Mouse (Mus musculus) adrenal gland, adult (tissue): ENCODE measurements at regions not wholly inside any gene's neighbourhood (a gene's known extent, or its start where the extent isn't known, plus 50 kb on each side); places are given as distances from the start of the nearest gene placed in this dataset.
A peak's percentile ranks its signal among the peaks of the same experiment; 100 is the strongest.

ENCODE experiments used
- DNase-seq, 2 experiments: peaks; one replicate each; pipeline ENCODE4 v3.0.0; 2022 to 2023; ENCODE audit warnings: low spot score in 1 of 2; ENCODE audit not compliant: inconsistent age in 2 of 2

DNA sequence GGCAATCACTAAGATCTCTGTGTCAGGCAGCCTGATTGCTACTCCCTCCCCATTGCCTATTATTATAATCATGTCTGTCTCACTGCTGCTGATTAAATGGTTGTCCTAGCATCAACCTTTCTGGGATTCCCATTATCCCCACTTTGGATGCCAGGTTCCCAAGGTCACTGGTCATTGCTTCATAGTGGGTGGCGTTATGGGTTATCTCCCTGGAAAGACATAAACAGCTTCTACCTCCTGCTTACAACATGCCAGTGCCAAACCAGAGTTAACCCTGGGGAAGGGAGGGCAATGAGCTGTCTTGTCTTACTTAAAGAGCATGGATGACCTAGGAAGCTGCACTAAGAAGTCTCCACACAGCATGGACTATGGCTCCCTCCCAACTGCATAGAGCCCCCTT is 136.9 kb downstream of the Uaca start:
- peak in 1 of 2 experiments; percentile 39 for DNase-seq

DNA sequence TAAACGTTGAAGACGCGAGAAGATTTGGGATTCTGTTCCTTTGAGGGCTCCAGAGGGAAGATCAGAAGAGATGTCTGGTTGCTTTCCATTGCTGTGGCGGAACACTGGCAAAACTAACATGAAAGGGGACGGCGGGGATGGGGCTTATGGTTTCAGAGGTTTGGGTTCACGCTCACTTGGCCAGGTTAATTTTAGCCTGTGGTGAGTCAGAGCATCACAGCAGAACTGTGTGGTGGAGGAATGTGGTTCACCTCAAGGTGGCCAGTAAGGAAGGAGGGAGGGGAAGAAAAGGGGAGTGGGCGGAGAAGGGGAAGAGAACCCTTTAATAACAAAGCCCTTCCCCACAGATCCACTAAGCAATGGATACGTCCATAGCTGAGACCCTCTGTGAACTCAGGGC is 142.6 kb downstream of the Uaca start:
- DNase-seq = no peak

DNA sequence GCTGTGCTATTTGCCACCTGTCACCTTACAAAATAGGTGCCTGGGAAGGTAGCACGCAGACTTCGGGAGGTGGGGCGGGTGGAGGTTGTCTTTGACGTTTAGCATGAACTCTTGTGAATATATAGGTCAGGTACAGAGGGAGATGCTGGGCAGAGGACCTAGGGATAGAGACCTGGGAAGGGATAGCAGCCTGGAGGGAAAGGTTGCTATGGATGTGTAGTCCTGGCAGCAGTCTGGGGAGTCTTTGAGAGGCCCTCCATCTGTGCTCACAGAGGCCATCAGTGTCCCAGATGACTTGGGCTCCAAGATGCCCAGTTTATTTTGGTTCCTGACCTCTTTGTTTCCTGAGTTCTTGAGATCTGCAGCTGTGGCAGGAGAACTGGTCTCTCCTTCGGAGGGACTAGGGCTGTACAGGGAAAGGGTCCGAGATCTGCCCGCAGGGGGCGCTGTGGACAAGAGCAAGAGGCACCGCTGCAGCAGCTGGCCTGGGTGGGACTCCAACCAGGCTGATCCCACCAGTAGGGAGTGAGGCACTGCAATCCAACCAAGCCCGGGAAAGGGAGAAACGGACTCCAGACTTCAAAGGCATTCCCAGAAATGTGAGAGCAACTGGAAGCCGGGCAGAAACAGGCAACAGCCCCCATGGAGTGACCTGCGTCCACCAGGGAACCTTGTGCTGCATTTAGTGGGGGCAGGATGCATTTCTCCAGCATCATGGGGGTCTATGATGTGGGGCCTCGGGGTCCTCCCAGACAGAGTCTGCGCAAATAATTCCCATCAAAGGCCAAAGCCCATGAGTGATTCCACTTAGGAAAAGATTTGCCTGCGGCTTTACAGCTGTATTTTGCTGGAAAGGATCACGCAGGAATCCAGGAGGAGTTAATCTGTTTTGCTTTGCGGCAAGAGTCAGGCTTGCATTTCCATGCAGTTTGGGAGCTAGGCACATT is 145.8 kb downstream of the Uaca start:
- peak; percentile 68 to 90 for DNase-seq

DNA sequence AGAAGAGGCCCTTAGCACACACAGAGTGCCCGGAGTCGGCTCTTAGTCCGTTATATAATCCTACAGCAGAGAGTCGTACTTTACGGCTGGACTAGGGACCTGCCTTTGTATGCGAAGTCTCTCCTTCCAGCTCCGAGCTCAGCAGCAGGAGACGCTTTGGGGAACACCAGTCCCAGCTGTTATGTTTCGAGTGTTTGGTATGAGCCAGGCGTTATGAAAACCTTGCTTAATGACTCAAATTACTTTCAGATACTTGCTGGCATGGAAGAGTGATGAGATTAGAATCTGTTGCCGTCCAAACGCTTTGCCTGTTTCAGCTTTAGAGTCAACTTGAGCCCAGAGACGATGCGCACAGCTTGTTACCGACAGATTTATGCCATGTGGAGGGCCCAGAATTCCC is 153.0 kb downstream of the Uaca start:
- no peak for DNase-seq

DNA sequence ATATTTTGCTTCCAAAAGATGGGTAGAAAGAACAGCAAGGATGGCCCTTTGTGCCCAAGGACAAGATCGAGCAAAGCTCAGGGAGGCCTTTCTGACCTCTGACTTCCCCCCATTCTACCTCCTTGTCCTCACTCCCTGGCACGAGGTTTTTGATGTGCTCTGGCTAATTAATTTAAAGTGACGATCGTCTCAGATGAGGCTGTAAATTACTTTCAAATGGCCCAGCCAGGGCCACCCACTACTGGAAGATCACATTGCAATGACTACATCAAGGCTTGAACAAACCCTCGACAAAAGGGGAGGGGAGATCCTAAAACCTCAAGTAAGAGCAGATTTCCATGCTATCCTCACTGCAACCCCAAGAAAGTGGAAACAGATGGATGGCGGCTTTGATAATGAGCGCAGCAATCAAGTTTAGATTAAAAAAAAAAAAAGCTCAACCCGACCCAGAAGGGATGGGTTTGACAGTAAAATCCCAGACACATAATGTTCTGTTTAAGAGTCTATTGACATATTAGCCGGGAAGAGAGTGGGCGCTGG is 154.3 kb downstream of the Uaca start:
- no peak for DNase-seq

DNA sequence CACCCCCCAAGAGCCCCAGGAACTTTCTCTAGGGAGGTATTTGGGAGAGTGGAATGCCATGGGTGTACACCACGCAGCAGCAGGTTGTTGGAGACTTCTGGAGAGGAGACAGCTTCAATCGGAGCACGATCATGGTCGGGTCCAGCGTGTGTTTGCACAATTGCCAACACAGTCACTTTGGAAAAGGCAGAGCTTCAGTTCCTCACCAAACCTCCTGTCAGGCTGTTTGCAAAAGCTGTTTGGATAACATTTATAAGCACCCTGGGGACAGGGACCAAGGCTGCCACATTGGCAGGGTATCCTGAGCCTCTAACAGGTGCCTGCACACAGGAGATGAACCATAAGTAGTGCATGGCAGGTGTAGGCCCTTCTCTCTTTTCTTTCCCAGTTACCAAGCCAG is 155.8 kb downstream of the Uaca start:
- DNase-seq = no peak

DNA sequence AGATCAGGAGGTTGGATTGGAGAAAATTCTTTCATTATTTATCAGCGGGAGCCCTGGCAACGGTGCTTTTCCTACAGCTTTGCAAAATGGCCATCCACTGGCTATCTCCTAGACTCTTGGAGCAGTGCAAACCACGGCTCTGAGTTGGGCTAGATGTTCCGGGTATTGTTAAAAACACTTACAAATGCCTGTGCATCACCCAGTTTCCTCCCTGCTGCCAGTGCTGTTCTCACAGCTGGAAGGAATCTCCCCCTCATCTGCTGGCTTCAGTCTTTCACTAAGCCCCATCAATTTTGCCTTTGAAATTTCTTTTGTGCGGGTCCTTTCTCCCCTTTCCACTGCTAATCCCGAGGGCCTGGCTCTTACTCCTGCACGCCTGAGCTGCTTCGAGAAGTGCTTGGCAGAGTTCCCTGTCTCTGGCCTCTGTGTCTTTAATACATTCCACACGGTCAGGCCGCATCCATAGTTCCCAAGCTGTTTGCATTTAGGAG is 156.8 kb downstream of the Uaca start:
- no peak for DNase-seq

DNA sequence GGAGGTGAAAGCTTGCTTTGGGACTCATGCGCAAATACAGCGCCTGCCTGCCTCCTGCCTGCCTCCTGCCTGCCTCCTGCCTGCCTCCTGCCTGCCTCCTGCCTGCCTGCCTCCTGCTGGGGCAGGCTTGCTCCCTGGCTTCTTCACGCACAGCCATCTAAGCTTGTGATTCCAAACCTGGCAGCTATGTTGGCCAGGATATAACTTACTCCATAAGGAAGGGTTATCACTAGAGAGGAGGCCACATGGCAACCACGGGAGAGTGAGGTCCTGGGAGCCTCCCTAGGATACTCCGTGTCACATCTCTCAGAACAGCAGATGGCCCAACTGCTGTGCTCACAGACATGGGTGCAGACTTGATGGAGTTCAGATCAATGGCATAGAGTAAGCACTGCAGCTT is 163.1 kb downstream of the Uaca start:
- DNase-seq = no peak

DNA sequence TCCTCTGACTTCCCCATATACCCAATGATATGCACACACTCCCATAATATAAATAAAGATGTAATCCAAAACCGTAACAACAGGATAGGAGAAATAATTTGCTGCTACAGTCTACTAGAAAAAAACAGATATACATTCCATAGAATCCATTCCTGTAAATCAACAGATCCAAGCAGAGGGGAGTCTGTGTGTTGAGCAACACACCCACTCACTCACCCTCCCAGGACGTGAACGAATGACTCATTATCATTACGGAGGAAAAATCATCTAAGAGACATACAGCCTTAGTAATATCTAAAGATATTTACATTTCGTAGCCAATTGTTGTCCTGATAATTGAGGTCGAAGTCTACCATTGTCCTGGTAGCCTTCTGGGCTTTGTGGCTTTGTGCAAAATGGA is 165.2 kb downstream of the Uaca start:
- no peak for DNase-seq

DNA sequence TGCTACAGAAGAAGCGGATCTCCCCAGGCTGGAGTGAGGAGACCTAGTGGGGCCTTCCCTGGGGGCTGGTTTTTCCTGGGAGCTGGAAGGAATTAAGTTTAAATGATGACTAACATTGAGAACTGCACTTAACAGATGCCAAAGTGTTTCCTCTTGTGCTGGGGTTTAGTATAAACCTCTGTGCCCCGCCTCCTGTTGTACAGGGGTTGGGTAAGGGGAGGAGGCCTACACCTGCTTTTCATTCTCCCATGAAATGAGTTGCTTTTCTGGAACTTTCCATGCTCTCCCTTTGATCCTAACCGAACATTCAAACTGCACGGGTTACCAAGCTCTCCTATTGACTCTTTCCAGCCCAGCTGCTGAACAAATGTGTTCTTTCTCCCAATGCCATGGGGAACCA is 167.7 kb downstream of the Uaca start:
- no peak for DNase-seq

DNA sequence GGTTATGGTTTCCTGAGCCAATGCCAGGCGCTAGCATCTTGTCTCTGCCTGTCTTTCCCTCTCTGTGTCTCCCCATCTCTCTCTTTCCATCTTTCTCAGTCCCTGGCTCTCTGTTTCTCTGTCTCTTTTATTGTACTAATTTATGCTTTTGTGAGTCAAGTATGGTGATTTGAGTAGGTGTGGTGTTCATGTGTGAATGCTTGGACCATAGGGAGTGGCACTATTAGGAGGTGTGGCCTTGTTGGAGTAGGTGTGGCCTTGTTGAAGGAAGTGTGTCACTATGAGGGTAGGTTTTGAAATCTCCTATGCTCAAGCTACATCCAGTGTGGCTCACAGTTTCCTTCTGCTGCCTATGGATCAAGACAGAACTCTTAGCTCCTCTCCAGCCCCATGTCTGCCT is 171.3 kb downstream of the Uaca start:
- no peak for DNase-seq

DNA sequence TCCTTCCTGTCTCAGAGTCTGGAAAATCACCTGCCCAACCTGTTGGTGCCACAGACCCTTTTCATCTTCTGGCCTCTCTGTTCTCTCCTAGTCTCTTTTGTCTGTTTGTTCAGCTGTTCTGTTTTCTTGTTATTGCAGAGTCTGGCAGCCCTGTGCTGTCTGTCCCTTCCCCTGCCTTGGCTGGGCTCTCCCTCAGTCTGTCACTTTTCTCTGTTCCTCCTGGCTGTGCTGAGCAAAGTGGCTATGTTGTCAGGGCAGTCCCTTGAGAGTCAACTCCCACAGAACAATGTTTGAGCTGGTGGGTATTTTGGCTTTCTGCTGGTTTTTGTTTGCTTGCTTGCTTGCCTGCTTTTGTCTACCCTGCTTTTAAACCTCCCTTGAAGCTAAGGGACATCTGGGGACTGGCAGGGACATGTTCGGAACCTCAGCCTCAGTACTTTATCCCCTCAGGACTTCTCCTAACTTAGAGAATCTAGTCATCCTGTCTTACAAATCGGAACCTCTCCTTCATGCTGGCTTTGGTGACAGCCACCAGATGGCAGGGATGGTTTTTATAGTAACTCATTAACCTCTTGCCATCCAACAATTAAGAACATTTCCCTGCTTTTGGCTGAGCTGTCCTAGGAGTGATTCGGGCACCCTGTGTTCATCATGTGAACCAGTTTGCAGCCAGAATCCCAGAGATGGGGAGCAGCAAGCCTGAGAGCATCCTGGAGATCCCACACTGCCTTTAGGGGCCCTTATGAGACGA is 174.1 kb downstream of the Uaca start:
- no peak for DNase-seq

DNA sequence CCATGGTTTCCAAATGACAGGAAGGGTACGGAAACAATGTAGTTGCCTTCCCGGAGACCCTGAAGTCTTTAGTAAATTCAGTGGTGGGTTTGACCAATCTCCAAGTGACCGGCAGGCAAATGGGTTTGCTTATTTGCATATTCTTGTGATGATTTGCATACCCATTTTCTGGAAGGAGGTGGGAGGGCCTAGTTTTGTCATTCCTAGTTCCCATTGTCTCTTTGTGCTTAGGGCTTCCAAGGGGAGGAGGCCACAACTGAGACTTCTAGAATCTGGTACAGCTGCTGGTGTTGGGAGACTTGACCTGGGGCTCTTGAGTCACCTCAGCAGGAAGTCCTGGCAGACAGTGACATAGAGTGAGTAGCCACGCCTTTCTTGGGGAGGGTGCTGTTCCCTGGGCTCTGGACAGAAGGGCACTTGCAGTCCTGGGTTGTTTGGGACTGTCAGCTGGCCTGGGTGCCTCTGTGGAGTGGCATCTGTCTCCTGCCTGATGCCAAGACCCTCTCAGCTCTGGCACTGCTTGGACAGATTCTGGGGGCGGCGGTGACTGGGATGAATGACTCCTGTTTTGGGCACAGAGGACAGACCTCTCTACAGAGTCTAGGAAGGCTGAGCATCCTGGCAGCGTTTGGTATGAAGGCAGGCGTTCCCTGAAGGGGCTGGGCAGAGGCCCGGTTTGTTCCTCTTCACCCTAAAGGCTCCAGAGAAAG is 178.0 kb downstream of the Uaca start:
- no peak for DNase-seq

DNA sequence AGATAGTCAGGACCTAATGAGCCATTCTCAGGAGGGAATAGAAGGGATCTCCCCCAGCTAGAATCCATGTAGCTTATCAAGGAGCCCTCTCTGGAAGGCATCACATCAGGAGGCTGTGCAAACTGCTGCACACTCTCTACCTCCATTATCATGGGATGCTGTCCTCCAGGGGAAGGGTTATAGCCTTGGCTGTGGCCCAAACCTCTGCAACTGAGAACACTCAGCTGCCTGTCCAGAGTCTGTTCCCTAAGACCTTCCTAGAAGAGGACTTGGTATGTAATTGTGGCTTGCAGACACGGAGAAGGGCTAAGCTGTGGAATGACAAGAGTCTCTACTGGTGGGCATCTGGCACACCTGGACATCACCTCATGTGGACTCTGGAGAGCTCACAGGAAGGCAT is 180.2 kb downstream of the Uaca start:
- no peak for DNase-seq

DNA sequence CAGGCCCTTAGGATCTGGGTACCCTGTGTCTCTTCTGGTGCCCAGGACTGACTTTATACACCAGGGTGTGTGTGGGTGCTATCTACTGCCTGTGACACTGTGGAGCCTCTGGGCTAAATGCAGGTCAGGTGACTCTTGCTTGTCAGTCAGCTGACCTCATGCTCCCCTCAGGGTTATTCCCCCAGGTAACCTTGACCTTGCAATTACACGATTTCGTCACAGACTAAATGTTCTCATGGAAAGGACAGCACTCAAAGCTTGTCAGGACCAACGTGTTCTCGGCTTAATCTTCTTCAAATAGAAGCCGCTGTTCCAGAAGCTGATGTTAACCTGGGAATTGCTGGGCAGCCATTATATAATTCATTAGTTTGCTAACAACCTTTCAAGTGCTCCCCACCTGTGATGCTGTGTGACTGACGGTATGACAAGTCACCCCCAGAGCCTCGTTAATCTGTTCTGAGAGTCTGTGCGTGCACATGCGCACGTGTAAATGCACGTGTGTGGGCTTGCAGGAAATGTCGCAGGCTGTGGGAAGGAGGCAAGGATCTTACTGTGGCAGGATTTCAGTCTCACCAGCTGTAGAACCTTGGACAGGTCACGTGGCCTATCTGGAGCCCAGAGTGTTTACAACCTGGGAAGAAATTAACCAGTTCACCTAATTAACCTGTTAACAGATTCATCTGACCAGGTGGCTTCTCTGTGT is 188.2 kb downstream of the Uaca start:
- DNase-seq = peak; percentile 80 to 82

DNA sequence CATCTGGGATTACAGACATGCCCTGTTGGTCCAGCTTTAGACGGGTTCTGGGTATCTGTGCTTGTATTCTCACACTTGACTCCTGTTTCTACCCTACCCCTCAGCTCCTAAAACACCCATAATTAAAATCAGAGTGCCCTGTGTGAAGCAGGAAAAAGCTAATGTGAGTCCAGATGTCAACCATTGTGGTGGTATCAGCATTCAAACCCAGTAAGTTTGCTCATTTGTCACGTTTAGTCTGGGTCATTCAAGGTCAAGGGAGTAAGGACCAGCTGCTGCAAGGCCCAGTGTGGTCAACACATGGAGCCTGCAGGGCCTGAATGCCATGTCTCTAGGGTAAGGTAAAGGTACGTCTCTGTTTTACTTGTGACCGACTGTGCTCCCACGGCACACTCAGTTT is 188.9 kb downstream of the Uaca start:
- no peak for DNase-seq

DNA sequence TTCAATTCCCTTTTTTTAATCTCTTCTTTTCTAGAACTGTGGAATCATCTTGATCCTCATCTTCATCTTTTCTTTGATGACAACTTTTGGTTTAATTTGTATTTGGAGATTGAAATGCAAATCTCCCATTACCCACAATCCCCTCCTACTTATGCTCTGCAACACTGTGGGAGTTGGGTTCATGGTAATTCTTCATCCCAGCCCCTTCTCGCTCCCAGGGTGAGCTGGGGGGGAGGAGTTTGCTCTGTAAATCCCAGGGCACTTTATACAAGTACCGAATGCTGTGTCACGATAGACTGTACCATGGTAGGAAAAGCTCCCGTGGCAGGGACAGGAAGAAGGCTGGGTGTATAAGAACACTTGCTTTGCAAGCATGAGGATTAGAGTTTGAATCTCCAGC is 193.8 kb downstream of the Uaca start:
- no peak for DNase-seq

DNA sequence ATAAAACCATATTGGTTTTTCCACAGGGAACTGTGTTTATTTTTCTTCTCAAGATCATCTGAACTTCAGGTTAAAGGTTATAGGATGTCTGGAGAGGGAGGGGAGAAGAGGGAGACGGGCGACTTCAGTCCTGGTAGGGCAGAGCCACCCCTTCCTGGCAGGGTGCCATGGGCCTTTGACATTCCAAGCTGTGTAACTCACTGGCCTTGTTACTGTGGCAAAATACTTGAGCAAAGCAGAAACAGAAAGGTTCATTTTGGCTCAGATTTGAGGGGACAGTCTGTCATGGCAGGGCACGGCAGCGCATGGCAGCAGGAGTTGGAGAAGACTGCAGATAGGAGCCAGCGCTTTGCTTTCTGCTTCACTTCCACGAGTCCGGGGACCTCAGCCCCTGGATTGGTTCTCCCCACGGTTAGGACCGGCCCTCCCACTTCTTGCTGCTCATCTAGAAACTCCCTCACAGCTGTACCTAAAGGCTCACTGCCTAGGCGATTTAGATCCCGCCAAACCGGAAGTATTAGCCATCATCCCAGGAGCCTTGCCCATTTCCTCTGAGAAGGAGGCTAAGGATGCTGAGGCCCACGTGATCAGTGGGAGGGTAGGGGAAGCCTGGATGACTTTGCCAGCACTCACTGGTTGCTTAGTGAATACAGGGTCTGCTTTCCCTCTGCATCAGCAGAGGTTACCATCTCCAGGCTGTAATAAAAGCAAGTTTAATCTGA is 195.5 kb downstream of the Uaca start:
- DNase-seq = peak; percentile 63 to 74

DNA sequence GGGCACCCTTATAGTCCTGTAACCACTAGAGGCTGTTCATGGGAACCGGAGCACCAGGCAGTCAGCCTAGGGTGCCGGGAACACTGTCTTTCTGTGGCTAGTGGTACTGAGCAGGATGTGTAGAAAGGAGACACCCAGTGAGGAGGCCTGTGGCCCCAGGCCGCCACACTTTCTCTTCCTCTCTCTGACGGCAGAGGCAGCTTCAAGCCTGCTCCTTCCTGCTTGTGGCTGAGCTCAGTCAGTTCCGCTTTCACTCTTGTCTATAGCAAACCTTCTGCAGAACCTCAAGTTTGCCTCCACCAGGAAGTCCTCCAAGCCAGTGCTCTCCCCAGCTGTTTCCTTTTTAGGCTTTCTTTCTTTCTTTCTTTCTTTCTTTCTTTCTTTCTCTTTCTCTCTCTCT is 197.2 kb downstream of the Uaca start:
- peak; percentile 30 to 47 for DNase-seq

DNA sequence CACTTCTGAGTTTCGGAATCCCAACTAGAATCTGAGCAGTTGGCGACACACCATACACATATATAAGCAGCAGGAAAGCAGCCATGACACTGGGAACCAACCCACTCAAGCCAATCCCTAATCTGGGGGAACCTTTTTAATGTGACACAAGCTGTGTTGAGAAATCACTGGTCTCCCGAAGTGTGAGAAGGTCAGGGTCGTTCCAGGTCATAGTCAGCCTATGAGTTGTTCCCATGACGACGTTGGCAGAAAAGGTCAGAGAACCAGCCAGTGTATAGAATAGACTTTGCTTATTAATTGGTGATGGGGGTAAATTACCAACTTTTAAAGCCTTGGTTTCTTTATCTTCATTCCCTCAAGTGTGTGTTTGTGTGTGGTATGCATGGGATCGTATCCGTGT is 199.3 kb downstream of the Uaca start:
- DNase-seq = peak; percentile 44 to 77
